Mouse (Mus musculus): Measurements from ENCODE around the gene Myrf. TPM values are rescaled to one million over a fixed set of nuclear protein-coding genes. Genes with fewer than 3 reads are reported as not detected.
A peak's percentile ranks its signal among the peaks of the same experiment; 100 is the strongest.

Gene Myrf
- polyA plus RNA-seq, 1 experiment from 2014 or later, result 5.0 TPM

DNA sequence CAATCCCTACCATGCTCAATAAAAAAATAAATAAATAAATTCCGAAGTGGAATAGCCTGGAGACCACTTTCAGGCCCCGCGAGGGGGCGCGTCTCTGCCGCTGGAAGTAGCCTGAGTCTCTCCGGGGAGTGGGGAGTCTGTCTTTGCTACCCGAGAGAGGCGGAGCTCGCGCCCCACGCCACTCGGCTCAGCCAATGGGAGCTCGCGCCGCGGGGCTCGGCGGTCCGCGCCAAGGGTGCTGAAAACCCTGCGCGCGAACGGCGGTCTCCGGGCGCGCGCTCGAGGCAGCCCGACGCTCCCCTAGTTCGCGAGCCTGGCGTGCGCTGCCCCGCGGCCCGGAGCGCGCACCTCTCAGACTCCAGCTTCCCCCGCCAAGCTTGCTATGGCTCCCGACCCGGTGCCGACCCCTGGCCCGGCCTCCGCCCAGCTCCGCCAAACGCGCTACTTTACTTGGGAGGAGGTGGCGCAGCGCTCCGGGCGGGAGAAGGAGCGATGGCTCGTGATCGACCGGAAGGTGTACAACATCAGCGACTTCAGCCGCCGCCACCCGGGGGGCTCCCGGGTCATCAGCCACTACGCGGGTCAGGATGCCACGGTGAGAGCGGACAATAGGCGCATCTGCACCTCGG is 57.8 kb downstream of the Myrf start, which contains the start of gene Fads1:
Gene Fads1 (plus strand): TSS at position 219 of the 629 bp plus-strand sequence.
- peak; percentile 96 for ATAC-seq
- Histone ChIP-seq H3K4me3 (ENCODE audit: low read depth, low read length) (peak within 1 kb of the TSS; percentile 85), H3K27ac (ENCODE audit: low read length) (peak within 1 kb of the TSS; percentile 80), H3K4me1 (ENCODE audit: insufficient read depth, low read depth, low read length) (peaks cover 5% of the 10 kb centered on the region; the same call in 1 of the 2 replicates), H3K9me3 (ENCODE audit: low read length) (no peaks in the 10 kb centered on the region), H3K36me3 (ENCODE audit: insufficient read depth, low read length) (peaks cover 7% of the 10 kb centered on the region; the same call in 1 of the 2 replicates), H3K4me2 (replicated peaks; ENCODE audit: low read depth, low read length) (peak within 1 kb of the TSS; percentile 91), H3K27me3 (replicated peaks; ENCODE audit: insufficient read depth, low read length) (no peaks in the 10 kb centered on the region), H3K9ac (replicated peaks; ENCODE audit: low read depth) (peak within 1 kb of the TSS; percentile 72)
- under 1% methylated on average over 69 of the region's 70 CpGs for WGBS
- peak; percentile 96 for DNase-seq (ENCODE audit: low spot score)
- TF ChIP-seq EP300 (IDR thresholded peaks at IDR 0.05), result no peak
- peak; percentile 67 for TF ChIP-seq CTCF (IDR thresholded peaks at IDR 0.05)

DNA sequence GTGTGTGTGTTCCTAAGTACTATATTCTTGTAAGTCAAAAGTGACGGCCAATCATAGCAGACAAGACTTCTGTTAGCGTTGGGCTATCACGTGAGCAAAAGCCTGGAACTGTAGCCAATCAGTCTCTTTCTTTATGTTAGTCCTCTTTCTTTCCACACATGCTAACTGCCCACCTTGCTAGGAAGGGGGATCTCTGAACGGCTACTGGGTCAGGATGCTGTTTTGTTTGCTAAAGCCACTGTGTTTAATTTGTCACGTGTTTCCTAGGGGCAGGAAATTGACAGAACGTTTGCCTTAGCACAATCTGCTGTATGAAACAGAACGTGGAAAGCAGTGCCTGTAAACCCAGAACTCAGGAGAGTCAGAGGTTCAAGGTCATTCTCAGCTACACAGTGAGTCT is 58.4 kb downstream of the Myrf start:
- Histone ChIP-seq H3K4me1 (ENCODE audit: insufficient read depth, low read depth, low read length) (peaks cover 5% of the 10 kb centered on the region; the same call in 1 of the 2 replicates), H3K9me3 (ENCODE audit: low read length) (no peaks in the 10 kb centered on the region), H3K27me3 (replicated peaks; ENCODE audit: insufficient read depth, low read length) (no peaks in the 10 kb centered on the region), H3K9ac (replicated peaks; ENCODE audit: low read depth) (no peak overlapping the region), H3K4me2 (replicated peaks; ENCODE audit: low read depth, low read length) (peak overlapping the region; percentile 91), H3K27ac (ENCODE audit: low read length) (no peak overlapping the region), H3K4me3 (ENCODE audit: low read depth, low read length) (peak overlapping the region; percentile 85), H3K36me3 (ENCODE audit: insufficient read depth, low read length) (peaks cover 7% of the 10 kb centered on the region; the same call in 1 of the 2 replicates)
- ATAC-seq (no peak), DNase-seq (ENCODE audit: low spot score) (no peak)
- 25% methylated on average over 7 of the region's 7 CpGs for WGBS
- TF ChIP-seq EP300 (IDR thresholded peaks at IDR 0.05), result no peak
- TF ChIP-seq CTCF (IDR thresholded peaks at IDR 0.05), result no peak

GRCm38 (mm10) chr19:10181225-10181624 is 59.3 kb downstream of the Myrf start:
- no peak overlapping the region for H3K4me2 ChIP-seq (replicated peaks; ENCODE audit: low read depth, low read length)
- DNase-seq (ENCODE audit: low spot score) (no peak), ATAC-seq (no peak)
- H3K36me3 ChIP-seq (ENCODE audit: insufficient read depth, low read length), result no peaks in the 10 kb centered on the region
- peaks cover 5% of the 10 kb centered on the region; the same call in 1 of the 2 replicates for H3K4me1 ChIP-seq (ENCODE audit: insufficient read depth, low read depth, low read length)
- H3K9ac ChIP-seq (replicated peaks; ENCODE audit: low read depth), result no peak overlapping the region
- H3K27me3 ChIP-seq (replicated peaks; ENCODE audit: insufficient read depth, low read length), result no peaks in the 10 kb centered on the region
- WGBS, result 89% methylated on average over 7 of the region's 7 CpGs
- TF ChIP-seq CTCF (IDR thresholded peaks at IDR 0.05), result no peak
- TF ChIP-seq EP300 (IDR thresholded peaks at IDR 0.05), result no peak
- no peak overlapping the region for H3K4me3 ChIP-seq (ENCODE audit: low read depth, low read length)
- H3K9me3 ChIP-seq (ENCODE audit: low read length), result no peaks in the 10 kb centered on the region
- H3K27ac ChIP-seq (ENCODE audit: low read length), result no peak overlapping the region

DNA sequence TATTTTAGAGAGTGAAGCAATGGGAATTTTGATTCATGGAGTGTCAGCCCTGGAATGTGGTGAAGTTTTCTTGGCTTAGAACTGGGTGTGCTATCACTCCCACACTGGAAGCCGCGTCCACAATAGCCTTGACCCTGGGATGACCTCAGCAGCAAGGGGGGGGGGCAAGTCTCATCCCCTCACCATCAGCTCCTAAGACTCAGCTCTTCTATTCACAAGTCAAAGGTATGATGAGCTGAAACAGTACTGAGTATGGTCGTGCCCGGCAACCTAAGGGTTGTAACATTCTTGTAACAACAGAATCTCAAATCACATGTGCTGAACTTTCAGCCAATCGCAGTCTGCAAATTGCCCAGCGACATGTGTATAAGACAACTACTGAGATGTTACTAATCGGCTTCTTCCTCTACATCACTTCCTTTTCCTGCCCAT is 63.6 kb downstream of the Myrf start:
- peak; percentile 83 for ATAC-seq
- Histone ChIP-seq H3K4me3 (ENCODE audit: low read depth, low read length) (no peak overlapping the region), H3K4me1 (ENCODE audit: insufficient read depth, low read depth, low read length) (no peaks in the 10 kb centered on the region), H3K27me3 (replicated peaks; ENCODE audit: insufficient read depth, low read length) (no peaks in the 10 kb centered on the region), H3K27ac (ENCODE audit: low read length) (peak overlapping the region; percentile 55; the same call in 1 of the 2 replicates), H3K9me3 (ENCODE audit: low read length) (no peaks in the 10 kb centered on the region), H3K9ac (replicated peaks; ENCODE audit: low read depth) (no peak overlapping the region), H3K4me2 (replicated peaks; ENCODE audit: low read depth, low read length) (no peak overlapping the region), H3K36me3 (ENCODE audit: insufficient read depth, low read length) (no peaks in the 10 kb centered on the region)
- 32% methylated on average over 7 of the region's 7 CpGs for WGBS
- TF ChIP-seq EP300 (IDR thresholded peaks at IDR 0.05) (peak; percentile 30; the same call in 1 of the 2 replicates), CTCF (IDR thresholded peaks at IDR 0.05) (no peak)
- DNase-seq (ENCODE audit: low spot score), result peak; percentile 83

GRCm38 (mm10) chr19:10176477-10176876 is 64.1 kb downstream of the Myrf start:
- Histone ChIP-seq H3K4me2 (replicated peaks; ENCODE audit: low read depth, low read length) (no peak overlapping the region), H3K4me3 (ENCODE audit: low read depth, low read length) (no peak overlapping the region), H3K27ac (ENCODE audit: low read length) (no peak overlapping the region), H3K4me1 (ENCODE audit: insufficient read depth, low read depth, low read length) (no peaks in the 10 kb centered on the region), H3K36me3 (ENCODE audit: insufficient read depth, low read length) (no peaks in the 10 kb centered on the region), H3K9me3 (ENCODE audit: low read length) (no peaks in the 10 kb centered on the region), H3K27me3 (replicated peaks; ENCODE audit: insufficient read depth, low read length) (no peaks in the 10 kb centered on the region), H3K9ac (replicated peaks; ENCODE audit: low read depth) (no peak overlapping the region)
- TF ChIP-seq EP300 (IDR thresholded peaks at IDR 0.05) (no peak), CTCF (IDR thresholded peaks at IDR 0.05) (no peak)
- DNase-seq (ENCODE audit: low spot score) (no peak), ATAC-seq (peak; percentile 39; the same call in 1 of the 2 replicates)
- 53% methylated on average over 1 of the region's 1 CpGs for WGBS

GRCm38 (mm10) chr19:10174956-10175355 is 65.6 kb downstream of the Myrf start:
- no peak overlapping the region for H3K27ac ChIP-seq (ENCODE audit: low read length)
- no peak for DNase-seq (ENCODE audit: low spot score)
- no peak overlapping the region for H3K9ac ChIP-seq (replicated peaks; ENCODE audit: low read depth)
- H3K9me3 ChIP-seq (ENCODE audit: low read length), result no peaks in the 10 kb centered on the region
- no peaks in the 10 kb centered on the region for H3K4me1 ChIP-seq (ENCODE audit: insufficient read depth, low read depth, low read length)
- no peaks in the 10 kb centered on the region for H3K36me3 ChIP-seq (ENCODE audit: insufficient read depth, low read length)
- 81% methylated on average over 4 of the region's 4 CpGs for WGBS
- H3K4me3 ChIP-seq (ENCODE audit: low read depth, low read length), result no peak overlapping the region
- no peak overlapping the region for H3K4me2 ChIP-seq (replicated peaks; ENCODE audit: low read depth, low read length)
- H3K27me3 ChIP-seq (replicated peaks; ENCODE audit: insufficient read depth, low read length), result no peaks in the 10 kb centered on the region
- no peak for ATAC-seq
- TF ChIP-seq EP300 (IDR thresholded peaks at IDR 0.05) (no peak), CTCF (IDR thresholded peaks at IDR 0.05) (no peak)
